Mouse (Mus musculus) gastrocnemius, adult 18-20 months (tissue): ENCODE results near the gene Kdelr1. TPM values are rescaled to one million over a fixed set of nuclear protein-coding genes. Genes with fewer than 3 reads are reported as not detected.
A peak's percentile ranks its signal among the peaks of the same experiment; 100 is the strongest.
"Not testable (repeated sequence)": the region's sequence is repeated elsewhere in the genome, so short reads cannot be mapped to it uniquely, and the experiment has no call there.

Experiments used
- DNase-seq: peaks from one replicate; pipeline ENCODE4 v3.0.0; 2021; ENCODE audit warnings: low spot score
- total RNA-seq, 2 experiments: library from RNA; stranded (reverse); gene quantifications; 2 replicates each; pipeline ENCODE4 v1.2.3; 2021

Gene Kdelr1
- total RNA-seq, 2 experiments from 2014 or later = 62.0 to 65.6 TPM

DNA sequence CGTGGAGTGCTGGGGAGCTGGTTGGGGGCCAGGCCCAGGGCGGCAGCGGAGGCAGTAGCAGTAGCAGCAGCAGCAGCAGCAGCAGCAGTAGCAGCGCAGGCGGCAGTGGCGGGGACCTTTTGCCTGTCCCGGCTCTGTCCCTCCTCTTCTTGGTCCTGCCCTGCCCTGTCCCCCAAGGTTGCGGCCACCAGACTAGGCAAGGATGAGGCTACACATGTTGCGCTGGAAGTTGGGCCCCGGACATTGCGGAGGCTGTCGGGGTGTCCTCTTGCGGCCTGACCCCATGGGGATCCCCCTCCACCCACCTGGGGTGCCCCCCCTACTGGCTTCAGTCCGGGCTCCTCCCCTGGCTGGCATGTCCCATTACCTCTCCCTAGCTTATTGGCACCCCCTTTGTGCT lies 2.8 kb upstream of the Kdelr1 start:
- no peak for DNase-seq

DNA sequence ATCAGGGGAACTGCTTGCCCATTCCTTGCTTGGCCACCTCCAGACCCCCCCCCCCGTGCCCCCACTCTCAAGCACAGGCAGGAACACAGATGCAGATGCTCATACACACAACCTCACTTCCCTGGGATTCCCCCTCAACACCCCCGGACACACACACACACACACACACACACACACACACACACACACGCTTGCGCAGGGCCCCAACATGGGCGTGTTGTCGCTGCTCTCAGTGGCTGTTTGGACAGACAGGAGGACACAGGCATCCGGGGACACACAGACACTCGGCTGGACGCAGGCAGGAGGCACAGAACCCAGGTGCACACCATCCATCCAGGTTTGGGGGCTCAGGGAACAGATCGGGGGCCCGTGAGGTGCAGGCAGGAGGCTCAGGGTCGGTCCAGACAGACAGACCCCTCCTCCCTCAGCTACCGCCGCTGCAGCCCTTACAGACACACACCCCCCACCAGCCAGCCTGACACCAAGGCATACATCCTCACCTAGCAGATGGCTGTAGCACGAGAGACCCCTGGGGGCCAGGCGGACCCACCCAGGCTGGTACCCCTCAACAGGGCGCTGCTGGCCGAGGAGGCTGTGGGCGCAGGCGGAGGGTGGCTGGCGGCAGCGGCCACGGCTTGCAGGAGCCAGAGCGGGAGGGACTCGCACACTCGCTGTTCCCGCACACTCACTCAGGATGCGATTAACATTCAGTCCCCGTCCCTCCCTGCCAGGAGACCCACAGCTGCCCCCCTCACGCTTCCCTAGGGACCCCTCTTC lies 2.1 kb upstream of the Kdelr1 start:
- DNase-seq = no peak

DNA sequence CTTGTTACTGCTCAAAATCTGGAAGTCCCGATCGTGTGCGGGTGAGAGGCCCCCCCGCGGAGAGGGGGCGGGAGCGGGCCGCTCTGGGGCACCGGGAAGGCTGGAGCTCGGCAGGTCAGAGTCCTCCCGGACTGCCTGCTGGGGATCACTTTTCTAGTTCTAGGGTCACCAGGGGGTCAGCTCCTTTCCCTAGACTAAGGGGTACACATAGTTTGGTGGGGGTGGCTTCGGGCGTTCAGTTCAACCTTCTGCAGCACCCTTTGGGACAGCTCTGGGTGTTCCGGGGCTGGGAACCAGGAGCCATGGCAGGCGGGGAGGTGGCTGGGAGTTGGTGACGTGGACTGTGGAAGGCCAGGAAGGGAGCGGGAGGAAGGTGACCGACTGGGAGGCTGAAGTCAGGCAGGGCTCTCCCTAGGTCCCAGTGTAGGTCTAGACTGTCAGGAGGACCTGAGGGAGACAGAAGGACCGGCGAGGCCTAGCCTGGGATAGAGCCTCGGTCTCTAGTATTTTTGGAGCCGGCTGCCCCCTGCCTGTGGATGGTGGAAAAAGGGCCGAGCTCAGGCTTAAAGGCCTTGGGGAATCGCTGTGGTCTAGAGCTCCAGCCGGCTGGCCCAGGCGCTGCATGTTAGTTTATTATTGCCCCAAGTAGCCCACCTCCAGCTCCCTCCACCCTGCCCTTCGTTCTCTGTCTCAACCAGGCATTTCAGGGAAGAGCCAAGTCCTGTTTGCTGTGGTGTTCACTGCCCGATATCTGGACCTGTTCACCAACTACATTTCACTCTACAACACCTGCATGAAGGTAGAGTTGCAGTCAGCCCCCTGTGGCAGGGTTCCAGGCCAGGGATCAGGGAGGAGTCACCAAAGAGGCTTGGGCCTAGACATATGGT lies 732 bp downstream of the Kdelr1 start:
- DNase-seq = peak; percentile 59

DNA sequence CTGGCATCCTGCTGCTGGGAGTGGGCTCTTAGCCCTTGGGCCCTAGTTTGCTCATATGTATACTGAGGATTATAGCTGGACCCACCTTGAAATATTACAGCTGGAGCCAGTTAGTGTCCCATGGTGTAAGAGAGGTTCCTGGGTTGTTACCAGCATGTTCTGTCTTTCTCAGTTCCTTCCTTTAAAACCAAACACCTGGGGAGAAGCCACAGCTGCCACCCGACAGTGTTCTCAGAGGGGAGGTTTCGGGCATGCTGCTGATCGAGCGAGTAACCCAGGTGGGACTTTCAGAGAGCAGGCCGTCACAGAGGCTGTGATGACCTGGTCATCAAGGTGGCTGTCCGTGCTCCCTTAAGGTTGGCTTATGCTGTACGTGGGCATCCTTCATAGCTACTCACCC lies 4.3 kb downstream of the Kdelr1 start:
- no peak for DNase-seq

DNA sequence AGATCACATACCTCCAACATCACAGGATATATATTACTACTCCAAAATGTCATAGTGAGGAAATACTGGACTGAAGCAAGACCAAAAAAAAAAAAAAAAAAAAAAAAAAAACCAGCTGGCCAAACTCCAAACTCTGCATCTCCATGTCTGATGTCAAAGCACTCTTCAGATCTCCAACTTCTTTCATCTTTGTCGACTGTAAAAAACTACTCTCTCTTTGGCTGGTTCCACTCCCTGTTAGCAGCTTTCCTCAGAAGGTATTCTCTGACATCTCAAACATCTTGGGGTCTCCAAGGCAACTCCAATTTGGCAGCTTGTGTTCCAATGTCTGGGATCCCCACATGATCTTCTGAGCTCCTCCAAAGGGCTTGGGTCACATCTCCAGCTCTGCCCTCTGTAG lies 5.7 kb downstream of the Kdelr1 start, which contains the start of gene Grin2d:
Grin2d (minus strand) TSS at position 101 of the 400 bp plus-strand sequence.
- DNase-seq = not testable (repeated sequence)

DNA sequence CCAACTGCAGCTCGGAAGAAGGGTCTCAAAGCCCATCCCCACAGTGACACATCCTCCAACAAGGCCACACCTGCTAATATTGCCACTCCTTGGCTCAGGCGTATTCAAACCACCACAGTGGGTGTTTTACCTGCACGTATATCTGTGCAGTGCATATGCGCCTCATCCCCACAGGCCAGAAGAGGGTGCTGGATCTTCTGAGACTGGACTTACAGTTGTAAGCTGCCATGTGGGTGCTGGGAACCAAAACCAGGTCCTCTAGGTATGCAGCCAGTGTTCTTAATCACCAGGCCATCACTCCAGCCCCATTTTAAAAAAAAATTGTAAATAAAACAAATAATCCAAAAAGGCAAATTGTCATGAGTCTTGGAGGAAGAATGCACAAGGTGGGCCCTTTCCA lies 8.0 kb downstream of the Kdelr1 start:
- DNase-seq = no peak

DNA sequence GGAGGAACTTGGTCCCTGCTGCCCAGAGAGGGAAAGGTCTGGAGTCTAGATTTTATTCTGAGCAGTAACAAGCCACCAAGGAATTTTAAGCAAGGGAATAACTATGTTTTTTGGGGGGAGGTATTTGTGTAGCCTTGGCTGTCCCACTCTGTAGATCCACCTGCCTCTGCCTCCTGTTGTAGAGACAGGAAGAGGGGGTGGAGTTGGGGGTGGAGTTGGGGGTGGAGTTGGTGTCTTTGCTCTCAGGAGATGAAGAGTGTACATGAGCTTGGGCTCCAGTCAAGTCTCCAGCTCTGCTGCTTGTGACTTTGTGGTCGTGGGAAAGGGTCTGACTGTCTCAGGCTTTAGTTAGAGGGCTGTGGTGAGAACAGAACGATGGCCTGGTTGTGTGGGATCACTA lies 8.4 kb downstream of the Kdelr1 start:
- DNase-seq = no peak

DNA sequence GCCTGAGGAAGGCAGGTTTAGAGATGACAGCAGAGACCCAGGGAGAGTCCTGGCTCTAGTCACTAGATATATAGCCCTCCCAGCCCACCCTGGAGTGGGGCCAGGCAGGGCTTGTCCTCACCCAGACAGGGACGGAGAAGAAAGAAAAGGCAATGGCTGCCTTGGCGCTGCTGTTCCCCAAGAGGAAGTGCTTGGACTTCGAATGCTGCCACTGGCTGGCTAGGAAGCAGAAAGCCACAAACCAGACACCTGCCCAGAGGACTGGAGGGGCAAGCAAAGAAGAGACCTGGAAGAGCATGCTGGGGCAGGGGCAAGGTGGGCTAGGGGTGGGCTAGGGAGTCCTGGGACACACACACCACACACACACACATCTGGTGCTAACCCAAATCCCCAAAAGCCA lies 14.7 kb downstream of the Kdelr1 start:
- DNase-seq = no peak

DNA sequence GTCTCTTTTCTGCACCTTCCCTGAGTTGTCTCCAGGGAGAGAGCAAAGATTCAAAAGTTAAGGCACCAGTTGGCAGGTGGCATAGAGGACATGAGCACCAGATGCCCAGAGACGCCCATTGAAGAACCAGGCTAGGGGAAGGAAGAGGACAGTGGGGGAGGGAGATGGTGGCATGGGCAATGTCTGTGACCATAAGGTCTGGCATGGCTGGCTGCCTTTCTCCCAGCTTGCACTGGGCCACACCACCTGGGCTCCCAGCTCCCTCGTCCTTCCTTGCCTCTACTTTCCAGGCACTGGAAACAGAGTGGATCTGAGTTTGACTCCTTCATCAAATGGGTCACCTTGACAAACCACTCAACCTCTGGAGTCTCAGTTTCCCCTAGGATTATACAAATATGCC lies 20.1 kb downstream of the Kdelr1 start:
- no peak for DNase-seq

DNA sequence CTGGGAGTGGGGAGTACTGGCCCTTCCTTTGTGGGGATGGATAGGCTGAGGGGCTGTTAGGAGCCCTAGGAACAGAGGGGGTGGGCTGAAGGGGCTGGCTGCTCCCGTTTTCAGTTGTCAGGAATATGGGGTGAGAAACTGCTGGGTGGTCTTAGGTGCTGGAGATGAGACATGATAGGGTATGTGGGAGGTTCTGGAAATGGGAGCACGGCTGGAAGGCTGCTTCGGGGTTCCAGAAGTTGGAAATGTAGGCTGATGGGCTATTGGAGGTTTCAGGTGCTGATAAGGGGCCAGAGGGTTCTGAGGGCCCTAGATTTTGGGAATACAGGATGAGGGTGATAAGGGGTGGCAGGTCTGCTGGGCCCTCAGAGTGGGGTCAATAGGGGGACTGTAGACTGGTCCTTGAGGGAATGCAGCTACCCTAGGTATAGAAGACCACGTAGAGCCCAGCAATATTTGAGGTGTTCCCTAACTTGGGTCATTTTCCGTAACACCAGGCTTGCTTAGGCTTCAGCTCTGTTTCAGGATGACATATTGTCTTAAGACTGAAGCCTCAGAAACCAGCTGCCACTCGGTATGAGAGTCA lies 23.5 kb downstream of the Kdelr1 start:
- DNase-seq = no peak

DNA sequence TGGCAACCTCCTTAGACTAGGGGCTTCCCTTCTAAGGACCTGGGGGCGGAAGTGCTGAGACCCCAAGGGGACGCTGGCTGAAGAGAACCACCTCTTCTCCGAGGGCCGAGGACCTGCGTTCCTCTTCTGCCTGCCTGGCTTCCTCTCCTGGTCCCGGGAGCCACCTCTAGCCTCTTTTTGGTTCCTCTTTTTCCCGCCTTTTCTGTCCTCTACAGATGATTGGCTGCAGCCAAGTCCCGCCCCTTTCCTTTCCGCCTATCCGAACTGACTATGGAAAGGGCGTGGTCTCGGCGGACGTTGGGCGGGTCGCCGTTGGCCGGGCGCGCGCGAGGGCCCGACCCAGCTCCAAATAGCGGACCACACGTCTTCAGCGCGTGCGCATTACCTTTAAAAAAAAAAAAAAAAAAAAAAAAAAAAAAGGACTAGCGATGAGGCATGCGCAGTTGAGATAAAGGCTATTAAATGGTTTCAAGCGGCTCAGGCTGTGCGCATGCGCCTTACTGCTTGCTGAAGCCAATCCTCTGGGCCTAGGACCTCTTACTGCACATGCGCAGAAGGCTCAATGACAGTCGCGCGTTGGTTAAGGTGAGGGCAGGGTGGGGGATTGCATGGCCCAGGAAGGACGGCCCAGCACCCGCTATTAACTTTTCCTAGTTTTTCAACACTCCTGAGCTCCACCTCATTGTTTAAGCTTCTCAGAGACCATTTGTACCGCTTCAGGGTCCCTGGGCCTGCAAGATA lies 24.1 kb downstream of the Kdelr1 start, which contains the start of the genes Syngr4 and Tmem143:
Syngr4 (minus strand) TSS at position 198 of the 741 bp plus-strand sequence.
Tmem143 (plus strand) TSS at position 425 of the 741 bp plus-strand sequence.
- peak; percentile 98 for DNase-seq

DNA sequence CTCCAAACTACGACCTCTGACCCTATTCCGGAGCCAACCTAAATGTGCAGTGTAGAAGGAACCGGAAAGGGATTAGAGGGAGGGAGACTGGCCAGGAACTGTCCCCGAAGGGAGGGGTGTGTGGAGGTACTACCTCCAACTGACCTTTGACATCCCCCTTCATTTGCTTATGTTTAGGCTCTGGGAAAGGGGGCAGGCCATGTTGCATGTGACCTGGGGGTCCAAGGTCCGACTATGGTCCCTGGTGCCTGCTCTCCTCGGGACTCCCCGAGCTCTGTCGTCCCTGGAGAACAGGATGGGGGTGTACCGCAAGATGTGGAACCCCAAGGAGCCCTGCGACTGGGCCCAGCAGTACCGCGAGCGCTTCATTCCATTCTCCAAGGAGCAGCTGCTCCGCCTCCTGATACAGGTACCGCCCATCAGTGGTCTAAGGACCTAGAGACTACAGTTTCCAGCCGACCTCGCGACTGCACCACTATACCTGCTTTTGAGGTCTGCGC lies 24.7 kb downstream of the Kdelr1 start:
- DNase-seq = peak; percentile 46

DNA sequence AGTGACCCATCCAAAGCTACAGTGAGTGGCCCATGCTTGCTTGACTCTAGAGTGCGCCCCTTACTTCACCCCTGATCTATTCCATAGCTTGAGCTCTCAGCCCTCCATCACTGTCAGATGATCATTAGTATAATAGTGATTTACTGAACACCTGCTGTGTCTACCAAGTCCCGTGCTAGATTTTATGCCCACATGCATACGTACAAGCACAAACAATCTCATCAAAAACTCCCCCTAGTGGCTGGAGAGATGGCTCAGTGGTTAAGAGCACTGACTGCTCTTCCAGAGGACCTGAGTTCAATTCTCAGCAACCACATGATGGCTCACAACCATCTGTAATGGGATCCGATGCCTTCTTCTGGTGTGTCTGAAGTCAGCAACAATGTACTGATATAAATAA lies 25.6 kb downstream of the Kdelr1 start:
- not testable (repeated sequence) for DNase-seq

DNA sequence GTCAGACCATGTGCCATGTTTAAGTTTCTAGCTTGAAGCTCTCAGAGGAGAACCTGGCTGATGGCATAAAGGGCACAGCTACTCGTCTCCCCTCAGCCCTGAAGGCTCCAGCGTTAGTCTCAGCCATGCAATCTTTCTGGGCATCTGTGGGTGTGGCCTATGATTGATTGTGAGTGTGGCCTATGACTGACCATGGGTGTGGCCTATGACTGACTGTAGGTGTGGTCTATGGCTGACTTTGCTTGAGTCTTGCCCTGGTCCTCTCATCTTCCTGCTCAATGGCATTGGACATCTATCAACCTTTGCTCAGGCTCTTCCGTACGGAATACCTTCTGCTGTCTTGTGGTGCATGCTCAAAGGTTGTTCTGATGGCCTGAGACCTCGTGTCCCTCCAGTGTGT lies 29.0 kb downstream of the Kdelr1 start:
- no peak for DNase-seq

DNA sequence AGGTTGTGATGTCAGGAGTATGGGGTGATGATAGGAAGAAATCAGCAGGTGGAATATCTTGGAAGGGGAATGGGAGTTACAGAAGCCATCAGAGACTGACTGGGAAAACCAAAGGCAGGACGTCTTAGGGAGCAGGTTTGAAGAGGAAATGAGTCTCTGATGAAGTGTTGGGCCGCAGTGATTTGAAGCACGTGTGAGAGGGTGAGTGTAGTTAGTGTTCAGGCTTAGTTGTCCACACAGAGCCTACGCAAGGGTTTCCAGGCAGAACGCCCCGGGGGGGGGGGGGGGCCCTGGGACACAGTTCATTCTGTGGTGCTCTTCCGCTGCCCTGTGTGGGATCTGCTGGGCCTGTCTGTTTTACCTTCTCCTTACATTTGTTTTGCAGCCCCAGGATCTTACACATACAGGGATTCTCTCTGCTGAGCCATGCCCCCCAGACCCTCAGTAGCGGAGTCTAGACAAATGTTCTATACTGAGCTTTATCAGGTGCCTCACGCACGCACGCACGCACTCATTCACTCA lies 30.0 kb downstream of the Kdelr1 start:
- no peak for DNase-seq

DNA sequence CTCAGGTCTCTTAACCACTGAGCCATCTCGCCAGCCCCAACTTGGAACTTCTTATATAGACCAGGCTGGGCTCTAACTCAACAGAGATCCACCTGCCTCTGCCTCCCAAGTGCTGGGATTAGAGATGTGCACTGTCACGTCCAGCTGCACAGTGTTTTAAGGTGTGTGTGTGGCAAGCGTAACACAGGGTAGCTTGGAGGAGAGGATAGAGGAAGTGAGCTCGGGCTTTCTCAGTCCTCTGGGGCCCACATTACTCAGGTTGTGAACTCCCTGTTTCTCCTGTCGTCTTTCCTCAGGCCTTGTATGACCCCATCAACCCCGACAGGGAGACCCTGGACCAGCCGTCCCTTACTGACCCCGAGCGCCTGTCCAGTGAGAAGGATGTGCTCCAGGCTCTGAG lies 34.0 kb downstream of the Kdelr1 start:
- no peak for DNase-seq

DNA sequence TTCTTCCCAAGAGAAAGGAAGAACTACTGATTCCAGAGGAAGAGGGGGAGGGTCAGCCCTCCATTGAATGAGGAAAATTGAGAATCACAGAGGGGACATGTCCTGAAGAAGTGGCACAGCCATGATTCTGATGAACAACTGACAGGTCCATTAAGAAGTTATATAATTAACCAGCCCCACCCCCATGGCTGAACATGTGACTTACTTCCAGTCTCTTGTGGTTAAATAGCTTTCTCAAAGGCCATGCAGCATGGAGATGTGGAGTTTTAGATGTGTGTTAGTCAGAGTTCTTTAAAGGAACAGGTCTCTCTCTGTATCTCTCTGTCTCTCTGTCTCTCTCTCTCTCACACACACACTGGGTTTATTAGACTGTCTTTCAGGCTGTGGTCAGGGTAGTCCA lies 35.8 kb downstream of the Kdelr1 start:
- no peak for DNase-seq

DNA sequence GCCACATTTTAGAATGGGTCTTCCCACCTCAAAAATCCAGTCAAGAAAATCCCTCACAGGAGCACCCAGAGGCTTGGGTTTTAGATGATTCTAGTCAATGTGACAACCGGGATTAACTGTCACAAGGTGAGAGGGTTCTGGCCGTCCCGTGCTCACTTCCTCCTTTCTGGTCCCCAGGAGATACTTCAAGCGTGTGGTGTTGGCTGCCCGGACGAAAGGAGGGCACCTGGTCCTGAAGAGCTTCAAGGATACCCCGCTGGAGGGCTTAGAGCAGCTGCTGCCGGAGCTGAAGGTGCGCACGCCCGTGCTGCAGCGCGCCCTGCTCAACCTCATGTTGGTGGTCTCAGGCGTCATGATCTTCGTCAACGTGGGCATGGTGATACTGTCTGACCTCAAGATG lies 36.6 kb downstream of the Kdelr1 start:
- DNase-seq = no peak

DNA sequence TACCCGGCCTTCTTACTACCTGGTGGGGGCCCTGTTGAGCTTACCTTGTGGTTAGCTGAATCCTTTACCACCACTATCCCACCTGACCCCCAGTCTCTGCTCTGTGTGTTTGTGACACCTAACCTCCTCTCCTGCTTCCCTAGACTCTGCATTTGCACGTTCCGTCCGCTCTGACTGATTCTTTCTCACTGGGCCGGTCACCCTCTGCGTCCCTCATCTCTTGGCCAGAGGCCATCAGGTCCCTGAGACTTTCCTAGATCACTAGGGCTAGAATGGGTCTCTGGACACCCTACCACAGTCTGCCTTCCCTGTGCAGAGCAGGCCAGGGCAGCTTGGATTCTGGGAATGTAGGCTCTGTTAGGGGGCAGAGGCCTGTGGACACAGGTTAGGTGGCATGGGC lies 41.5 kb downstream of the Kdelr1 start:
- no peak for DNase-seq

DNA sequence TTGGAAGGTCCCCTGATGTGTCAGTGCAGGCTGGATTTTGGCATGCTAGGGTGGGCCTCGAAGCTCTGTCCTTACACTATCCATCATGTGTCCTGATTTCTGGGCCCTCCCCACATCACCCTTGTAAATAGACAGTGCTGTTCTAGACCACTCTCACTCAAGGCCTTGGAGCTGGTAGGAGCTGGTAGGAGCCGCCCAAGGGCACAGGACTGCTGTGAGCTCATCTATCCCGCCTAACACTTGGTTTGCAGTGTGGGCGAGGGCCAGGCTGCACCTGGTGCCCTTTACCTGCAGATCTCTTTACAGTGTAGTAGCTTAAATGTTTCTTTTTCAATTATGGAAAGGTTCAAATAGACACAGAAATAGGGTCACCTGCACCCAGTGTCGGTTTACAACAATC lies 42.4 kb downstream of the Kdelr1 start:
- no peak for DNase-seq
